ENCODE assay signal across 28 mouse cellular contexts in genomic region chr11:7933611-7934010, GRCm38 (mm10).
"Had no signal": no experiment of that assay in that cellular context is flagged by ENCODE, and none has a peak within 500 bp of the region (broad histone marks: within the 10 kb centered on the region; RNA-seq: fewer than 3 reads in every experiment).

No protein-coding gene starts in this region.

- H3K4me1 ChIP-seq: embryonic facial prominence, embryonic 10.5 days; embryonic facial prominence, embryonic 12.5 days; embryonic facial prominence, embryonic 13.5 days; embryonic facial prominence, embryonic 15.5 days; forebrain, embryonic 10.5 days; forebrain, embryonic 12.5 days; forebrain, embryonic 13.5 days; forebrain, embryonic 15.5 days had no signal

- H3K9me3 ChIP-seq: embryonic facial prominence, embryonic 10.5 days; embryonic facial prominence, embryonic 12.5 days; embryonic facial prominence, embryonic 13.5 days; embryonic facial prominence, embryonic 15.5 days; forebrain, embryonic 10.5 days; forebrain, embryonic 12.5 days; forebrain, embryonic 13.5 days; forebrain, embryonic 15.5 days had no signal

- ATAC-seq: forebrain, embryonic 13.5 days; forebrain, embryonic 14.5 days; forebrain, embryonic 15.5 days; forebrain, embryonic 16.5 days; forebrain, postnatal 0 days had no signal

- H3K27me3 ChIP-seq: embryonic facial prominence, embryonic 12.5 days; embryonic facial prominence, embryonic 13.5 days; embryonic facial prominence, embryonic 15.5 days; forebrain, embryonic 12.5 days; forebrain, embryonic 13.5 days; forebrain, embryonic 15.5 days had no signal

- H3K9ac ChIP-seq: embryonic facial prominence, embryonic 12.5 days; embryonic facial prominence, embryonic 13.5 days; embryonic facial prominence, embryonic 15.5 days; forebrain, embryonic 12.5 days; forebrain, embryonic 13.5 days; forebrain, embryonic 15.5 days; forebrain, postnatal 0 days had no signal

- H3K4me2 ChIP-seq: embryonic facial prominence, embryonic 12.5 days; embryonic facial prominence, embryonic 13.5 days; embryonic facial prominence, embryonic 15.5 days; forebrain, embryonic 12.5 days; forebrain, embryonic 13.5 days; forebrain, embryonic 15.5 days had no signal

- H3K27ac ChIP-seq: embryonic facial prominence, embryonic 10.5 days; embryonic facial prominence, embryonic 12.5 days; embryonic facial prominence, embryonic 13.5 days; embryonic facial prominence, embryonic 15.5 days; forebrain, embryonic 10.5 days; forebrain, embryonic 12.5 days; forebrain, embryonic 13.5 days; forebrain, embryonic 15.5 days; gastrocnemius, adult 2 months; heart, adult 2 months had no signal

- DNase-seq: cerebellum, adult 2 months; cerebellum, adult 8-10 months; cerebellum, adult 9-10 months; cerebellum, adult 9-11 months; cerebellum, postnatal 10 days; cerebellum, postnatal 14 days; cerebellum, postnatal 25 days; cerebellum, postnatal 36 days; embryo, embryonic 11 days; forebrain, postnatal 0 days; gastrocnemius, adult 2 months; gastrocnemius, postnatal 10 days; gastrocnemius, postnatal 14 days; gastrocnemius, postnatal 25 days; gastrocnemius, postnatal 36 days; heart, adult 18-20 months; heart, adult 2 months had no signal

- H3K36me3 ChIP-seq: embryonic facial prominence, embryonic 10.5 days; embryonic facial prominence, embryonic 12.5 days; embryonic facial prominence, embryonic 13.5 days; embryonic facial prominence, embryonic 15.5 days; forebrain, embryonic 10.5 days; forebrain, embryonic 12.5 days; forebrain, embryonic 15.5 days had no signal

- H3K4me3 ChIP-seq: embryonic facial prominence, embryonic 10.5 days; embryonic facial prominence, embryonic 12.5 days; embryonic facial prominence, embryonic 13.5 days; embryonic facial prominence, embryonic 15.5 days; erythroblast, embryonic 14.5 days; forebrain, embryonic 10.5 days; forebrain, embryonic 12.5 days; forebrain, embryonic 13.5 days; forebrain, embryonic 15.5 days; gastrocnemius, adult 2 months; heart, adult 2 months had no signal
